Mouse (Mus musculus): ENCODE results near the gene Gm49378. TPM values are rescaled to one million over a fixed set of nuclear protein-coding genes. Genes with fewer than 3 reads are reported as not detected.

Gene Gm49378
- total and polyA plus RNA-seq, 3 experiments = 0.17 to 11.7 (median 8.7) TPM

- Histone ChIP-seq H3K9ac (ENCODE audit: insufficient read depth, low read depth) (peak overlapping the region; percentile 31), H3K4me3 (replicated peaks in 1 of 3; ENCODE audit: low read depth in 2 of 3, low read length in 2 of 3, poor library complexity in 1 of 3) (peak overlapping the region; percentile 54 to 74 (median 58)), H3K27ac (ENCODE audit: insufficient read depth, low read depth) (peak overlapping the region; percentile 65), H3K79me2 (replicated peaks; ENCODE audit: control insufficient read depth, extremely low read depth, insufficient read depth, poor library complexity, severe bottlenecking) (no peaks in the 10 kb centered on the region), H3K4me1 (ENCODE audit: control insufficient read depth in 1 of 2, insufficient read depth in 2 of 2) (peaks cover 4 to 36% of the 10 kb centered on the region in 2 experiments; a peak in 3 of 4 replicates), H3K4me2 (ENCODE audit: insufficient read depth, low read depth, poor library complexity, severe bottlenecking) (peak overlapping the region; percentile 67), H3K36me3 (replicated peaks in 1 of 2; ENCODE audit: control insufficient read depth in 1 of 2, insufficient read depth in 1 of 2, low read length in 1 of 2) (peaks cover 69 to 78% of the 10 kb centered on the region in 2 experiments), H3K9me3 (replicated peaks; ENCODE audit: low read length) (no peaks in the 10 kb centered on the region), H3K27me3 (replicated peaks) (no peaks in the 10 kb centered on the region)
- DNase-seq (ENCODE audit: extremely low read depth) = peak; percentile 97
- in situ Hi-C loops (cut with MboI; ENCODE audit: low pct_ligation_motif_present, low pct_unique_long_range_greater_than_20kb, low sequenced_read_pairs) = no loop called here
- dilution Hi-C loops (cut with MboI; ENCODE audit: extremely low pct_ligation_motif_present, extremely low pct_unique_long_range_greater_than_20kb, low sequenced_read_pairs) = no loop called here
- TF ChIP-seq RCOR1 (conservative IDR thresholded peaks at IDR 0.05; ENCODE audit: low read depth, low read length) (0 out of 2 replicates have a peak, but pooled peaks have one; percentile 36), ZC3H11A (IDR thresholded peaks at IDR 0.05; ENCODE audit: low read depth, low read length) (no peak), JUN (IDR thresholded peaks at IDR 0.05; ENCODE audit: insufficient read depth, low read depth, low read length) (no peak), EP300 (IDR thresholded peaks at IDR 0.05; ENCODE audit: low read length) (0 out of 2 replicates have a peak, but pooled peaks have one; percentile 3), POLR2AphosphoS2 (IDR thresholded peaks at IDR 0.05; ENCODE audit: low read depth, low read length) (peak; percentile 92; the same call in 1 of the 2 replicates), MEF2A (IDR thresholded peaks at IDR 0.05; ENCODE audit: borderline replicate concordance, low read depth, low read length) (peak; percentile 75), NRF1 (IDR thresholded peaks at IDR 0.05; ENCODE audit: low read depth, low read length) (peak; percentile 46; the same call in 1 of the 2 replicates), ETS1 (conservative IDR thresholded peaks at IDR 0.05; ENCODE audit: low read depth, low read length) (0 out of 2 replicates have a peak, but pooled peaks have one; percentile 21), SIN3A (IDR thresholded peaks at IDR 0.05; ENCODE audit: low read length) (peak; percentile 91), RAD21 (IDR thresholded peaks at IDR 0.05; ENCODE audit: low read depth, low read length) (peak; percentile 63), MYC (IDR thresholded peaks at IDR 0.05; ENCODE audit: low read depth, low read length) (peak; percentile 100), CTCF (conservative IDR thresholded peaks at IDR 0.05 in 1 of 2, IDR thresholded peaks at IDR 0.05 in 1 of 2; ENCODE audit: low read depth in 2 of 2, low read length in 2 of 2) (peak; percentile 69 to 94), POLR2A (IDR thresholded peaks at IDR 0.05; ENCODE audit: low read depth, low read length) (peak; percentile 69), MAZ (IDR thresholded peaks at IDR 0.05; ENCODE audit: low read depth, low read length) (peak; percentile 85), USF1 (IDR thresholded peaks at IDR 0.05; ENCODE audit: low read depth, low read length) (peak; percentile 94), MAX (IDR thresholded peaks at IDR 0.05; ENCODE audit: low read length) (peak; percentile 100), GABPA (IDR thresholded peaks at IDR 0.05; ENCODE audit: insufficient replicate concordance, low read depth, low read length) (no peak), TCF12 (IDR thresholded peaks at IDR 0.05; ENCODE audit: low read depth, low read length) (peak; percentile 73; the same call in 1 of the 2 replicates), ZNF384 (IDR thresholded peaks at IDR 0.05; ENCODE audit: low read depth, low read length) (no peak), NELFE (IDR thresholded peaks at IDR 0.05; ENCODE audit: low read depth, low read length) (peak; percentile 66), IRF4 (IDR thresholded peaks at IDR 0.05; ENCODE audit: low read depth, low read length) (peak; percentile 91), TBP (conservative IDR thresholded peaks at IDR 0.05; ENCODE audit: low read depth, low read length) (peak; percentile 31; the same call in 1 of the 2 replicates), SMC3 (IDR thresholded peaks at IDR 0.05; ENCODE audit: low read depth, low read length) (peak; percentile 79), UBTF (IDR thresholded peaks at IDR 0.05; ENCODE audit: low read depth, low read length) (no peak), MXI1 (IDR thresholded peaks at IDR 0.05; ENCODE audit: low read depth, low read length) (peak; percentile 98), USF2 (conservative IDR thresholded peaks at IDR 0.05; ENCODE audit: low read depth, low read length) (peak; percentile 95), ELF1 (IDR thresholded peaks at IDR 0.05; ENCODE audit: low read depth, low read length) (peak; percentile 86), BHLHE40 (IDR thresholded peaks at IDR 0.05; ENCODE audit: low read depth, low read length) (no peak), ZMIZ1 (IDR thresholded peaks at IDR 0.05; ENCODE audit: low read depth, low read length) (peak; percentile 31; the same call in 1 of the 2 replicates), ZKSCAN1 (IDR thresholded peaks at IDR 0.05; ENCODE audit: borderline replicate concordance, low read depth, low read length) (no peak), CHD1 (IDR thresholded peaks at IDR 0.05; ENCODE audit: low read depth, low read length) (no peak), CHD2 (IDR thresholded peaks at IDR 0.05; ENCODE audit: low read length) (peak; percentile 66; the same call in 1 of the 2 replicates), PAX5 (IDR thresholded peaks at IDR 0.05; ENCODE audit: low read length) (no peak), MAFK (IDR thresholded peaks at IDR 0.05; ENCODE audit: insufficient replicate concordance, low read length) (0 out of 2 replicates have a peak, but pooled peaks have one; percentile 6), KAT2A (IDR thresholded peaks at IDR 0.05; ENCODE audit: insufficient replicate concordance, low read length) (no peak), E2F4 (IDR thresholded peaks at IDR 0.05; ENCODE audit: insufficient replicate concordance, low read depth, low read length) (no peak), HCFC1 (IDR thresholded peaks at IDR 0.05; ENCODE audit: low read depth, low read length) (peak; percentile 70)
Measured at GRCm38 (mm10) chr14:55603633-55604576, 33.8 kb downstream of the Gm49378 start.

Data from CH12.LX (cell line).